Mouse (Mus musculus) right cerebral cortex, postnatal 25 days (tissue): ENCODE data around the gene Gm1043.
A peak's percentile ranks its signal among the peaks of the same experiment; 100 is the strongest.

Experiments used
- DNase-seq: peaks from one replicate; pipeline ENCODE4 v3.0.0; 2022

The Gm1043 gene

DNA sequence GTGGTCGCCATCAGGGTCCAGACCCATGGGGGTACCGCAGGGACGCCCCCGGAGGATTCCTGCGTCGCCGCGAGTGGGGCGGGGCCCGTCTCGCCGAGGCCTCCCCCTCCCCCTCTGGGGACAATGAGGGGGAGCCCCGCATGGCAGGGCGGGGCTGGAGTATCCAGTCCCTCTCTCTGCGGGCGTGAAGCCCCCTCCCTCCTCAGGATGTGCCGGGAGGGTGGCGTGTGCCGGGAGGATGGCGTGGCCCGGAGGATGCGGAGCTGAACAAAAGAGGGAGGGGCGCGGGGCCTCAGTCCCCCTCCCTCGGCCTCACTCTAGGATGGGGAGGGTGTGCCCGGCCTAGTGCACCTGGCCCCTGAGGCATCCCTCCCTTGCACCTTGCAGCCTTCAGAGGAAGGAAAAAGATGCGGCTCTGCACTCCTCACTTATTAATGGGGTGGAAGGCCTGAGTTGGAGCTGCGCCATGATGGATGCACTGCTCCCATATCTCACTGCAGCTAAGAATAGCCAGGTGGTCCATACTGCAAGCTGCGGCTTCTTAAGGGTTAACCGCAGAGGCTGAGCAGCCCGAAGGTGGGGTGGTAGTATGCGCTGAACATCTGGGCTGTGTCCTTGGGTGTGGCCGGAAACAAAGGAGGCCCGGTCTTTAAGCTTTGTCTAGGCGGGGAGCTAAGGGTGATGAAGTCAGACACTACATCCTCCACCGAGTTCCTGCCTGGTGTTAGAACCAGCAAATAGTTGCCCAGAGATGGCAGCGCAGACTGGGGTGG lies 161.2 kb downstream of the Gm1043 start:
- no peak for DNase-seq

DNA sequence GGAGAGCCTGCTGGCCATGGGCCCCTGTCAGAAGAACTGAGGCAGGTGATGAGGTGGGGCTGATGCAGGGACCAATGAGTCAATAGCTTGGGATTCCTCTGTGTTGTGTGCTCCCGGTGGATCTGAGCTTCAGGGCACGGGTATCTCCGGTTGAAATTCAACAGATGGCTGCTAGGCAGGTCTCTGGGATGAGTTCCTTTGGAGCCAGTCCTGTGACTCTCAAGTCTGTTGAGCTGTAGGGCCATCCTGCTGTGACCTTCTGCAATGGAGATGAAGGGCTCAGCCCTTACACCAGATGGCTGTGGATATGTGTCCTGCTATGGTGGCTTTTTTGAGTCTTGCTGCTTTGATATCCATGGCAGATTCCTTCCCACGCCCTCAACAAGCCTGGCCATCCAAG lies 162.3 kb downstream of the Gm1043 start:
- no peak for DNase-seq

DNA sequence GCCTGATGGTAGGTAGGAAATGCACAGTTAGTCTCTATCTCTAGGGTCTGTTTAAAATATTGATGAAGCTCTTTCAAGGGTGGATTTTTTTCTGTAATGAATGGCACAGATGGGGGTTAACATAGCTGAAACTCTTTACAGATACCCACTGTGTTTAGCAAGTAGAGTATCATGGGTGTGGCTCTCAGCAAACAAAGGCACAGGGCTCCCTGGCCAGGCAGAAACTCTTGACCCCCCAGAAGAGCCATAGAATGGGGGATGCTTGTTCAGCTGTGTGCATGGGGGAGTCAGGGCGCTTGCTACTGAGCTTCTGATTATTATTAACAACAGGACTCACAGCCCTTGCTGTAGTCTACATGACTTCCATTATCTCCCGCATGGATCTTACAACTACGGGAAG lies 163.7 kb downstream of the Gm1043 start:
- no peak for DNase-seq

DNA sequence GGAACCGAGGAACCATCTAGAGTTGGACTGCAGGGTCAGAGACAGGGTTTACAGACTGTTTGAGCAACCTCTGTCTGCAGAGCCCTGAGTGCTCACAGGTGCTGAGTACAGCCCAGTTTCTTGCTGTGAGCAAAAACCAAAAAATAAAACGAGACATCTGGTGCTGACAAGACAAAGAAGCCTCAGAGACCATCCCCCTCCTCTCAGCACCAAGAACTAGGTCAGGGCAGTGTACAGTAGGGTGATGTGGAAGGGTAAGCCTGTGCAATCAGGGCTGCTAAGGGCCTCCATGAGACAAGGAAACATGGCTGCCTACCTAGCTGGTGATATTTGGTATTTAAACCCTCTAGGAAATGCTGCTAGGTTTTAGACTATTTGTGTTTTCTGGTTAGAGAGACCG lies 166.4 kb downstream of the Gm1043 start:
- DNase-seq = no peak

DNA sequence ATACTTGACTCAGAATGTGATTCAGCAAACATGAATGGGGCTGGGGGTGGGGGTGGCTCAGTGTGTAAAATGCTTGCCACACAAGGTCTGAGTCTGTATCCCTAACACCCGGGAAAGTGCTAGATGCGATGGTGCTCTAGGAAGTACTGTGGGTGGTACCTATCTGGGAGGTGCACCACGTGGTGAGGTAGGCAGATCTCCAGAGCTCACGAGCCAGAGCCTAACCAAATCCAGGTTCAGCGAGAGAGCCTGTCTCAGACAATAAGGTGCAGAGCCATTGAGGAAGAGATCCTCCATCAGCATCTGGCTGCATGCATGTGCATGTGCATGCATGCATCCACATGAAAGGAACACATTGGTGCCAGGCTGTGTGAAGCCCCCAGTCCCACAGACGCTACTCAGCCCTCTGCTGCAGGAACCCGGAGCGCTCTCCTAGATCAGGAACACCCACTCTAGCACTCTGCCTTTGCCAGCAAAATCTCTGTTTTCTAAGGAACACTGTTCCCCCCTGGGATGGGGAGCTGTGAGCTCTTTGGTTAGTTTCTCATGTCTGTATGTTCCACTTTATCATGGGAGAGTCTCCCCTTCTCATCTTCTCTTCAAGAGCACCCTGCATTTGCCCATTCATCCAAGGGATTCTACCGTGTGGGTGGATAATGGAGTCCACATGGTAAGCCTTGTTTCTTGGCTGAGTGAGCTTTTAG lies 167.1 kb downstream of the Gm1043 start:
- DNase-seq = peak; percentile 70

DNA sequence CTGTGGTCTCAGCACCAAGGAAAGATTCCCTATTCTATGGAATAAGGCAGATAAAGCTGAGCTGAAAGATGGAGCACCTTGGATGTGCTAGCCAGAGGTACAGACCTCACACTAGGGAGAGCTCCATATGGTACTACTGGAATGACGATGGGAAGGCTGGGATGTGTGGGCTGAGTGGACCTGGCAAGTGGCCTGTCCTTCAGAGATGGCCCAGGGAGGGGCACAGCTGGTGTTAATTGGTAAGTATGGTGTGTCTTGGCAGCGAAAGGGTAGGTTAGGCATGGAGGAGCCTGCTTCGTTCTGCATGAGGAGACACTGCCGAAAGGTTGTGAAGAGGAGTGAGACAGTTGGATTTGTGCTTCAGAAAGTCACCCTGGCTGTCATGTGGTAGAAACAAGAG lies 169.4 kb downstream of the Gm1043 start:
- no peak for DNase-seq

DNA sequence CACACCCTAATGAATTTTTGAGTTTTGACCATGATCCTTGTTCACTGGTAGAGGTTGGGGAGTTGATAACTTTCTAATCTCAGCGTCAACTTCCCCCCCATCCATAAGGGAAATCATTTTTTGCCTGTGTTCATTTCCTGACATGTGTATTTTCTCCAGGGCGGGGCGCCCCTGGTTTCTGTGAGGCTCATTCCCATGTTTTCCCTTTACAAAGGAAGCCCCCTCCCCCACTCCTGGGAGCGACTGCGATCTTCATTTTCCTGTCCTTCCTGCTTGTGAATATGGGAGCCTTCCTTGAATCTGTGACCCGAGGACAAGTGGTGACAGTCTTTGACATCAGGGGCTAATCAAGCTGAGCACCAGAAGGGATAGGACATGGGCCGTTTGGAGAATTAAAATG lies 171.7 kb downstream of the Gm1043 start:
- DNase-seq = no peak

DNA sequence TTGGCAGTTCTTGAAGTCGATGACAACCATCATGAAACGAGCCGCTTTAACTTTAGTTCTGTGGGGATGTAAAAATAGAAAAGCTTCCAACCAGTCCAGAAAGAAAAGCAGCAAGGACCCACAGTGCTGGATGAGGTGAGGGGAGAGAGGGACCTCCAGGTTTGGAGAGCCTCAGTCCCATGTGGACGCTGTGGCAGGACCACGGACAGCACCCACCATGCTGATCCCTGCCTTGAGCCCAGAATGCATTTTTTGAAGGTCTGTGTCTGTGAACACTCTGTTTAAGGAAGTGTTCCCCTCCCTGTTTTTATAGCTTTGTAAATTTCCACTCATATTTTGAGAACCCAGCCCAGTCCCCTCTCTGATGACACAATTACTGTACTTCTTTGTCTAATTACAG lies 172.1 kb downstream of the Gm1043 start:
- no peak for DNase-seq

DNA sequence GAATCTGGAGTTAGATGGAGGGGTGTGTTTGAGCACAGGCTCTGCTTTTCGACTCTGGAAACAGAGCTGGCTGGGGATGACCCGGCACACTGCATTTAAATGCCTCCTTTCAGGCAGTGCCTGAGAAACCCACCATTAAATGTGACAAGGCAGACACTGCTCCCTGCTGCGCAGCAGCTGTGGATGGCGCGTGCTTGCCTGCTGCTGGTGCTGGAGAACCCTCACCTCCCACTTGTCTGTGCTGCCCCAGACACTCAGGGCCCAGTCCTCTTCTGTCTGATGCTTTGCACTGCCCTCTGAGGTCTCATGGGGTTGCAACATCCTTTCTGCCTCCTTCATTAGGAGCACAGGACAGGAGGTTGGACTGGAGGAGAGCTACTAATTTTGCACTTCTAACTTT lies 176.6 kb downstream of the Gm1043 start:
- DNase-seq = no peak

DNA sequence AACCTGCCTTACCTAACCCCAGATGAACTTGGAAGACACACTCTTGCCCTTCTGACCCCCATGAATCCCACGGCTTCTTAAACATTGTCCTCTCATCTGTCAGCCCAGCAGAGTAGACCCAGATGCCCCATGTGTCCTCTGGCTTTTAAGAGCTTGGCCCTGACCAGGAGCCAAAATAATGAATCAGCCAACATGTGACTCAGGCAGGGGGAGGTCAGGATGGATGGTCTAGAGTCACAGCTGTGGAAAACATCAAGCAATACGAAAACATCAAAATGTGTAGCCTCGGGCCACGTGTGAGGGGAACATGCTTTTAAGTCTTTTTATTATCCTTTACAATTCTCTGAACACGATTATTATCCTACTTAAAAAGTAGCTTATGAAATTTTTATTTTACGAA lies 178.6 kb downstream of the Gm1043 start:
- no peak for DNase-seq
